Mouse (Mus musculus) liver, embryonic 14.5 days (tissue): Measurements from ENCODE around the gene Abcc1. TPM values are rescaled to one million over a fixed set of nuclear protein-coding genes. Genes with fewer than 3 reads are reported as not detected.

Experiments used
- ATAC-seq: fragments of 200-750 bp; cut with Nextera tagmentation; 2 replicates; pipeline ENCODE4 v1.8.0; 2017; ENCODE audit warnings: moderate number of reproducible peaks, mild to moderate bottlenecking, moderate library complexity; ENCODE audit not compliant: insufficient read depth
- DNase-seq, 3 experiments: peaks; one replicate each; pipeline ENCODE4 v3.0.0-alpha.2; 2012 to 2013; ENCODE audit warnings: low read depth in 3 of 3, low spot score in 3 of 3
- H3K27ac ChIP-seq: fragments of 300-500 bp; sonication (generic); 2 replicates; pipeline ENCODE4 v1.5.1; 2014; ENCODE audit warnings: moderate library complexity, mild to moderate bottlenecking, control low read depth, inconsistent platforms
- H3K27me3 ChIP-seq: fragments of 300-500 bp; sonication (generic); 2 replicates; pipeline ENCODE4 v1.6.1; 2014; ENCODE audit warnings: mild to moderate bottlenecking, low read length, moderate library complexity; ENCODE audit not compliant: control insufficient read depth, insufficient read depth
- H3K36me3 ChIP-seq: fragments of 300-500 bp; sonication (generic); replicated peaks from 2 replicates; pipeline ENCODE4 v1.6.1; 2014; ENCODE audit warnings: low read depth; ENCODE audit not compliant: control insufficient read depth, insufficient read depth
- H3K4me1 ChIP-seq, 2 experiments: fragments of 200-500 bp in 1 of 2; fragments of 300-500 bp in 1 of 2; sonication (generic) in 1 of 2; replicated peaks; 2 replicates each; pipeline ENCODE4 v1.6.1; 2012 to 2014; ENCODE audit warnings: antibody characterized with exemption in 1 of 2, inconsistent platforms in 1 of 2, low read length in 1 of 2; ENCODE audit not compliant: control insufficient read depth in 2 of 2, insufficient read depth in 2 of 2
- H3K4me2 ChIP-seq: fragments of 300-500 bp; sonication (generic); 2 replicates; pipeline ENCODE4 v1.6.1; 2014; ENCODE audit warnings: low read depth, mild to moderate bottlenecking, control low read depth, moderate library complexity
- H3K4me3 ChIP-seq, 2 experiments: fragments of 200-500 bp in 1 of 2; fragments of 300-500 bp in 1 of 2; sonication (generic) in 1 of 2; 2 replicates each; pipeline ENCODE4 v1.5.1; 2012 to 2014; ENCODE audit warnings: low read depth in 2 of 2, low read length in 2 of 2, mild to moderate bottlenecking in 2 of 2, control low read depth in 1 of 2, inconsistent platforms in 1 of 2, moderate library complexity in 1 of 2; ENCODE audit not compliant: insufficient read depth in 1 of 2
- H3K9ac ChIP-seq: fragments of 300-500 bp; sonication (generic); replicated peaks from 2 replicates; pipeline ENCODE4 v1.6.1; 2014; ENCODE audit warnings: mild to moderate bottlenecking, control low read depth, moderate library complexity
- H3K9me3 ChIP-seq: fragments of 300-500 bp; sonication (generic); 2 replicates; pipeline ENCODE4 v1.6.1; 2016; ENCODE audit warnings: low read length, mixed read lengths; ENCODE audit not compliant: control insufficient read depth
- CTCF ChIP-seq: IDR thresholded peaks from 2 replicates; pipeline ENCODE4 v1.5.1; 2016; ENCODE audit warnings: antibody characterized with exemption, low read depth, control low read depth
- EP300 ChIP-seq: IDR thresholded peaks from 2 replicates; pipeline ENCODE4 v1.6.1; 2016; ENCODE audit warnings: antibody characterized with exemption, low read depth
- WGBS: fragments of 180-500 bp; shearing (Covaris S2); extraction: QIAGEN DNeasy Blood & Tissue Kit; methylation state at CpG from one replicate; pipeline ENCODE4 v1.1.7; 2014; ENCODE audit not compliant: insufficient replicate concordance; 5-methylcytosine and 5-hydroxymethylcytosine counted together
- polyA plus RNA-seq, 2 experiments: library from polyadenylated mRNA; depleted of rRNA in 1 of 2; stranded (reverse) in 1 of 2; unstranded in 1 of 2; fragments of >200 nt; fragmentation: Nextera tagmentation in 1 of 2; extraction: Ambion mirVana in 1 of 2; gene quantifications; 2 replicates each; pipeline versions ENCODE4 v1.2.1 to v1.2.3; 2012 to 2014

Gene Abcc1
- polyA plus RNA-seq (2012; rRNA removed) (1.9 and 2.4 TPM in 2 replicates), polyA plus RNA-seq (2014; fragmentation: Nextera tagmentation; extraction: Ambion mirVana) (1.9 and 3.0 TPM in 2 replicates)

- TF ChIP-seq EP300 (no peak), CTCF (no peak)
- ATAC-seq, result peak; percentile 88
- under 1% methylated on average over 64 of the region's 64 CpGs for WGBS
- Histone ChIP-seq H3K4me2 (peak within 1 kb of the TSS; percentile 85), H3K9me3 (no peaks in the 10 kb centered on the region), H3K4me3 (peak within 1 kb of the TSS; percentile 76 to 84), H3K4me1 (peaks cover 4 to 38% of the 10 kb centered on the region in 2 experiments), H3K9ac (peak within 1 kb of the TSS; percentile 78), H3K27ac (no peak within 1 kb of the TSS), H3K27me3 (no peaks in the 10 kb centered on the region), H3K36me3 (no peaks in the 10 kb centered on the region)
- DNase-seq, result peak; percentile 33 to 47 (median 33)
Observed at GRCm38 (mm10) chr16:14361362-14362098, at the start of gene Abcc1. TSS of gene Abcc1 (plus strand) at chr16:14361558.

GRCm38 (mm10) chr16:14312914-14313313 is 48.4 kb upstream of the Abcc1 start:
- 84% methylated on average over 7 of the region's 7 CpGs for WGBS

GRCm38 (mm10) chr16:14316884-14317876 is 44.2 kb upstream of the Abcc1 start, which contains the start of gene Fopnl:
TSS of gene Fopnl (minus strand) at chr16:14317405.
- TF ChIP-seq CTCF, result peak; percentile 21
- no peak for TF ChIP-seq EP300
- H3K4me2 ChIP-seq, result peak within 1 kb of the TSS; percentile 92
- peaks cover 12% of the 10 kb centered on the region for H3K36me3 ChIP-seq
- peak within 1 kb of the TSS; percentile 86 for H3K9ac ChIP-seq
- 2% methylated on average over 51 of the region's 51 CpGs for WGBS
- no peaks in the 10 kb centered on the region for H3K27me3 ChIP-seq
- H3K27ac ChIP-seq, result peak within 1 kb of the TSS; percentile 66
- peak; percentile 93 to 94 (median 93) for DNase-seq
- H3K9me3 ChIP-seq, result no peaks in the 10 kb centered on the region
- ATAC-seq, result peak; percentile 100
- H3K4me3 ChIP-seq, result peak within 1 kb of the TSS; percentile 86 to 97
- H3K4me1 ChIP-seq, result peaks cover 8 to 11% of the 10 kb centered on the region in 2 experiments

More at GRCm38 (mm10) chr16:14312914-14313313, 48.4 kb upstream of the Abcc1 start:
- Histone ChIP-seq H3K27me3 (no peaks in the 10 kb centered on the region), H3K36me3 (peaks cover 17% of the 10 kb centered on the region), H3K4me1 (peaks cover 36 to 37% of the 10 kb centered on the region in 2 experiments), H3K9me3 (no peaks in the 10 kb centered on the region), H3K4me2 (no peak overlapping the region), H3K4me3 (no peak overlapping the region), H3K27ac (no peak overlapping the region), H3K9ac (no peak overlapping the region)
- DNase-seq, result no peak
- ATAC-seq, result no peak
- no peak for TF ChIP-seq CTCF
- TF ChIP-seq EP300, result no peak

GRCm38 (mm10) chr16:14319681-14320080 is 41.7 kb upstream of the Abcc1 start:
- Histone ChIP-seq H3K9ac (no peak overlapping the region), H3K4me1 (peaks cover 8 to 11% of the 10 kb centered on the region in 2 experiments), H3K4me3 (no peak overlapping the region), H3K36me3 (no peaks in the 10 kb centered on the region), H3K4me2 (no peak overlapping the region), H3K27ac (no peak overlapping the region), H3K9me3 (no peaks in the 10 kb centered on the region), H3K27me3 (no peaks in the 10 kb centered on the region)
- 53% methylated on average over 3 of the region's 3 CpGs for WGBS
- no peak for TF ChIP-seq EP300
- TF ChIP-seq CTCF, result no peak
- DNase-seq, result no peak
- no peak for ATAC-seq
